Mouse (Mus musculus): Measurements from ENCODE around the gene Tspan15.

Gene Tspan15

GRCm38 (mm10) chr10:62230708-62231394 lies at the start of gene Tspan15:
Gene Tspan15 (minus strand): TSS chr10:62231251.
- peak; percentile 93 for DNase-seq (ENCODE audit: low read depth, low spot score)

GRCm38 (mm10) chr10:62279671-62280070 lies 48.6 kb upstream of the Tspan15 start:
- DNase-seq (ENCODE audit: low read depth, low spot score) = no peak

GRCm38 (mm10) chr10:62279066-62279465 lies 48.0 kb upstream of the Tspan15 start:
- DNase-seq (ENCODE audit: low read depth, low spot score) = no peak

- no peak for DNase-seq (ENCODE audit: low read depth, low spot score)
Observed at GRCm38 (mm10) chr10:62277499-62278293, 46.6 kb upstream of the Tspan15 start.

GRCm38 (mm10) chr10:62275235-62275634 lies 44.2 kb upstream of the Tspan15 start:
- peak; percentile 76 for DNase-seq (ENCODE audit: low read depth, low spot score)

- no peak for DNase-seq (ENCODE audit: low read depth, low spot score)
Observed at GRCm38 (mm10) chr10:62269278-62269677, 38.2 kb upstream of the Tspan15 start.

GRCm38 (mm10) chr10:62264299-62264698 lies 33.2 kb upstream of the Tspan15 start:
- DNase-seq (ENCODE audit: low read depth, low spot score) = no peak

GRCm38 (mm10) chr10:62261115-62261886 lies 30.2 kb upstream of the Tspan15 start:
- DNase-seq (ENCODE audit: low read depth, low spot score) = peak; percentile 94

- DNase-seq (ENCODE audit: low read depth, low spot score) = no peak
Observed at GRCm38 (mm10) chr10:62258298-62258697, 27.2 kb upstream of the Tspan15 start.

GRCm38 (mm10) chr10:62252496-62253235 lies 21.6 kb upstream of the Tspan15 start:
- DNase-seq (ENCODE audit: low read depth, low spot score) = no peak

- no peak for DNase-seq (ENCODE audit: low read depth, low spot score)
Observed at GRCm38 (mm10) chr10:62252000-62252488, 21.0 kb upstream of the Tspan15 start, which contains the start of gene Tacr2. Gene Tacr2 (plus strand): TSS chr10:62252438.

- no peak for DNase-seq (ENCODE audit: low read depth, low spot score)
Observed at GRCm38 (mm10) chr10:62247815-62248214, 16.8 kb upstream of the Tspan15 start.

GRCm38 (mm10) chr10:62247156-62247555 lies 16.1 kb upstream of the Tspan15 start:
- no peak for DNase-seq (ENCODE audit: low read depth, low spot score)

GRCm38 (mm10) chr10:62244067-62244466 lies 13.0 kb upstream of the Tspan15 start:
- no peak for DNase-seq (ENCODE audit: low read depth, low spot score)

GRCm38 (mm10) chr10:62242896-62243295 lies 11.8 kb upstream of the Tspan15 start:
- peak; percentile 67 for DNase-seq (ENCODE audit: low read depth, low spot score)

GRCm38 (mm10) chr10:62242358-62242757 lies 11.3 kb upstream of the Tspan15 start:
- DNase-seq (ENCODE audit: low read depth, low spot score) = no peak

- DNase-seq (ENCODE audit: low read depth, low spot score) = peak; percentile 23
Observed at GRCm38 (mm10) chr10:62239270-62239669, 8.2 kb upstream of the Tspan15 start.

GRCm38 (mm10) chr10:62238688-62239087 lies 7.6 kb upstream of the Tspan15 start:
- no peak for DNase-seq (ENCODE audit: low read depth, low spot score)

GRCm38 (mm10) chr10:62237205-62237604 lies 6.2 kb upstream of the Tspan15 start:
- no peak for DNase-seq (ENCODE audit: low read depth, low spot score)

- DNase-seq (ENCODE audit: low read depth, low spot score) = no peak
Observed at GRCm38 (mm10) chr10:62236165-62236564, 5.1 kb upstream of the Tspan15 start.

GRCm38 (mm10) chr10:62231811-62232210 lies 760 bp upstream of the Tspan15 start:
- no peak for DNase-seq (ENCODE audit: low read depth, low spot score)

Data from mesoderm, embryonic 11.5 days (tissue).